Mouse (Mus musculus) heart, postnatal 36 days (tissue): ENCODE measurements around the gene Clasp1. TPM values are rescaled to one million over a fixed set of nuclear protein-coding genes. Genes with fewer than 3 reads are reported as not detected.

Experiments used
- DNase-seq, 2 experiments: peaks; one replicate each; pipeline ENCODE4 v3.0.0; 2021 to 2022
- intact Hi-C: fragments of 180-260 bp; cut with DNase I; formaldehyde crosslinking; loops from one replicate; pipeline ENCODE4 v1.15.1; 2025
- total RNA-seq, 2 experiments: library from RNA; stranded (reverse); gene quantifications; 2 replicates each; pipeline ENCODE4 v1.2.3; 2021

Clasp1 gene
- total RNA-seq, 2 experiments from 2014 or later = 268 to 335 TPM

DNA sequence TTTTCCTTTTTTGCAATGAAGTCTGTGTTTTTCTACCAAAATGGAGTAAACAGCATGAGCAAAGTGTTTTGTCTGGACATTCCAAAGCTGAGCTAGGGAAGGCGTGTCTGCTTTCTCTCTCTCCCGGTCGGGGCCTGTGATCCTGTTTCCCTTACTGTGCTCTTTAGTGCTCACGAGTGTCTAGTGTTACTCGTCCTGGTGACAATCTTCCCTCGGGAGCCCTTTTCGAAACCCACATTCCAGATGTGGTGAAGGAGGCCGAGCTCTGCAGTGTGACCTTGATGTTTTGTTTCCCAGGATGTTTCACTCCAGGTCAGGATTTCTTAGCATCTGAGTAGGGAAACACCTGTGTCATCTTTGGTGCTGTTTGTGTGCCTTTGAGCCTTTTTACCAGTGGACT, 13.7 kb downstream of the Clasp1 start:
- intact Hi-C loops = no loop called here

DNA sequence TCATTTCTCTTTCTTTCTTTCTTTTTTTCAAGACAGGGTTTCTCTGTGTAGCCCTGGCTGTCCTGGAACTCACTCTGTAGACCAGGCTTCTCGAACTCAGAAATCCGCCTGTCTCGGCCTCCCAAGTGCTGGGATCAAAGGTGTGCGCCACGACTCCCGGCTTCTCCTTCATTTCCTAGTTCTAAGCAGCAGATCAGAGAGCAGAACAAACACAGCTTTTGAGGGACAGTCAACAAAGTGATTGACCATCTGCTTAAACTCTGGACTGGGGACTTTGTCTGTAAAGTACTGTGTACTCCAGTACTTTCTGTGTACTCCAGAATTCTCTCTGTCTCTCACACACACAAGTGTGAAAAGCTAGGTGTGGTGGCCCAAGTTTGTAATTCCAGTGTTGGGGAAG, 14.1 kb downstream of the Clasp1 start:
- intact Hi-C loops = no loop called here
- DNase-seq = no peak

More for the DNA sequence above, 13.7 kb downstream of the Clasp1 start:
- no peak for DNase-seq

DNA sequence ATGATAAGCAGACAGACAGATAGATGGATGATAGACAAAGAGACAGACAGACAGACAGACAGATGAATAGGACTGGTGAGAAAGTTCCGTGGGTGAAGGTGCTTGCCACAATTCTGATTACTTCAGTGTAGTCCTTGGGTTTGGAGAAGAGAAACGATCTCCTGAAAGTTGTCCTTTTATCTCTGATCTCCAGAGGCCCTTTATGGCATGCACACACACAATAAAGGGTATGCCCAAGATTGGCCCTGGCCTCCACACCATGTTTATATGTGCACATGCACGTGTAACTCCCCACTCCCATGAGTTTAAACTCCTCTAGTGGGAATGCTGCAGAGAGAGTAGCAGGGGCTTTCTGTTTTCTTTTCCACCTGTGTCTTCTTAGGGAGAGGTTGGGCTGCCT, 14.6 kb downstream of the Clasp1 start:
- DNase-seq = no peak
- intact Hi-C loops = no loop called here

DNA sequence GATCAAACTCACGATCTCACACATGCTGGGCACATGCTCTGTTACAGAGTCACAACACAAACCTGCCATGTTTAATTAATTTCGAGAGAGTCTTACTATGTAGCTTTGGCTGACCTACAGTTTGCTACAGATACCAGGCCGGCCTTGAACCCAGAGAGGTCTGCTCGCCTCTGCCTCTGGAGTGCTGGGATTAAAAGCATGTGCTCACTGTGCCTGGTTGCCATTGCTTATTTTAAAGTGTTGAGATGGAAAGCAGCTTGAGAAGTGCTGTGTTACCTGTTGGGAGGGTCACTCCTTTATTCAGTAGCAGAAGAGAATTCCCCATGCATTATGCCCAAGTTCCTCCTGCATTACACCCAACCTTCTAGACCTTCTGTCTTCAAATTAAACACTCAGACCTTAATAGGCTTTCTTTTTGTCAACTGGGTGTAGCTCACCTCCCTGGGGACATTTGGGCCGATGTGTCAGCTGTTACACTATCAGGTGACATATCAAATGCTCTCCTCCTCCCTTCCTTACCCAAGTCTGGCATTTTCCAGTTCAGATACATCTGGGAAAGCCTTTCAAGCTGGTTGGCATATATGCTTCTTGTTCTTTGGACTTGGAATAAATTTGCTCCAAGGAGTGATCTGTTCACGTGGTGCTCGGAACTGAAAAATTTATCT, 18.9 kb downstream of the Clasp1 start:
- intact Hi-C loops = no loop called here
- DNase-seq = no peak

DNA sequence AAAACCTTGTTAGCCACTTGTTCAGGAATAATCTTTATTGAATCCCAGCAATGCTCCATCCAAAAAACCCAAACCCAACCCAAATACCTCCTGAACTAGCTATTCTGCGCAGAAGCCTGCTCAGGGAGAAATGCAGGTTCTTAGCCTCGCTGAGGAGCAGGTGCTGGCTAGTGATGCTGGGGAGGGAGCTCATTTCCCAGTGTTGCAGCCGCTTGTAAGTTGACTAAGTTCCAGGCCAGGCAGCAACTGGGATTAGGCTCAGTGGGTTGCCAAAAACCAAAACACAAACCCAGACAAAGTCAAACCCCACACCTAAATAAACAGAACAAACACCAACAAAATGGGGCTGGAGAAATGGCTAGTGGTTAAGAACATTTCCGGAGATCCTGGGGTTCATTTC, 20.4 kb downstream of the Clasp1 start:
- intact Hi-C loops = no loop called here
- no peak for DNase-seq

DNA sequence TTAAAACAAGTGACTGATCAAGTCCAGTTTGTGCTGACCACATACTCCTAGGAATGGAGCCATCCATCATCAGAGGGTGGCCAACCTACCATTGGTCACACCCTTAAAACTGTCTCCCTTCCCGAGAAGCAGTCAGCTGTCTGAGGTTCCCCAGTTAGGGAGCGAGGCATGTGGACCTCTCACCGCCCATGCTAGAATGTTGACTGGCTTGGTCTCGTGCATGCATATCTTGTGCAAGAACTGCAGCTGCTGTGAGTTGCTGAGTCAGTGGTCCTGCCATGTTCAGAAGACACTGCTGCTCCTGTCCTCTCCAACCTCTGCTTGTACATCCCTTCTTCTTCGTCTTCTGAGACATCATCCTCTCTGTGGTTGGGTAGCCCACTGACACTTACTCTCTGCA, 22.0 kb downstream of the Clasp1 start:
- no peak for DNase-seq
- intact Hi-C loops = no loop called here

DNA sequence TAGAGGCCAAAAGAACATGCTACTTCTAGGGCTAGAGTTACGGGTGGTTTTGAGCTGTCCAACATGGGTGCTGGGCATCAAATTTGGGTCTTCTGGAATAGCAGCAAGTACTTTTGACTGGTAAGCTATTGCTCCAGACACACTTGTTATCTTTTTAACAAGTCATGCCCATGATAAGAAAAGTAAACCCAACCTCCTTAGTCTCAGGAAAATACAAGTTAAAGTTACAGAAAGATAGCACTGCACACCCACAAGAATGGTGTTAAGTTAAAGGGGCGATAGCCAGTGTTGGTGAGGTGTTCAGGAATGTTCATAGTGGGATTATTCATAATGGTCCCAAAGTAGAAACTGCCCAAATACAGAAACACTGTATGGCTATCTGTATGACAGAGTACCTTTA, 24.3 kb downstream of the Clasp1 start:
- intact Hi-C loops = no loop called here
- DNase-seq = no peak

DNA sequence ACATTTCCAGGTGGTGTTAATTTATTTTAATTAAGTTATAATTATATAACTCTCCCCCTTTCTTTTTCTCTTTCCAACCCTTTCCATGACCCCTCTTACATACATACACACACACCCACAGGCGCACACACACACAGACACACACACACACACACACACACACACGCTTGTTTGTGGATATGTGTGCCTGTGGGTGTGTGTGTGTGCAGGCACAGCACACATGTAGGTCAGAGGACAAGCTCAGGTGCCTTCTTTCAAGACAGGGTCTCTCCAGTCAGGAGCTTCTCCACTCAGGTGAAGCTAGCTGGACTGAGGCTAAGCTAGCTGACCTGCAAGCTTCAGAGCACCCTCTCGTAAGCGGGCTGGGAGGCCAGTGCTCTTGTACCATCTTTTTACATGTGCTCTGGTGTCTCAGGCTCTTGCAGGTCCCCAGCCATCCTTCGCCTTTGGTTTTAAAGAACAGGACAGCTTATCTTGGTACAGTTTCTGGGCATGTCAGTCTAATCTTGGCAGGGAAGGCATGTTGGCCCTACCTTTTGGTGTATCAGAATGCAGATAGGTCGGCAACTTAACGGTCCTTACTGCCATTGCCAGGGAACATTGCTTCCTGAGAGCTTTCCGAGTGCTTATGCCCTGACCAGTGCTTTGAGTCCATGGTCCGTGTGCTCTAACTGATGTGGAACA, 28.3 kb downstream of the Clasp1 start:
- intact Hi-C loops = no loop called here
- DNase-seq = no peak

DNA sequence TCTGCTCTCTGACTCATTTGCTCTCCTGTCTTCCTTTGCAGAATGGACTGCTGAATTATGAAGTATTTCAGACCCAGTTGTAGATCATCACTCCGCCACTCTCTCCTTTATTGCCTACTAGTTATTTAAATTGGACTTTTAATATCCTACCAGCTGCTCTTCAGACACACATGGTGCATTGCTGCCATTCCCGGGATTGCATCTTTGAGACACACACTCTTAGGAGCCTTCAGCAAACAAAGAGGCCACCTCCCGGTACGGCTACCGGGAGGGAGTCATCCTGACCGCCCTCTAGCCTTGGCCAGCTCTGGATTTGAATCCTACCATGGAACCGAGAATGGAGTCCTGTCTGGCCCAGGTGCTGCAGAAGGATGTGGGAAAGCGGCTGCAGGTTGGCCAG, 30.5 kb downstream of the Clasp1 start:
- no peak for DNase-seq
- intact Hi-C loops = no loop called here

DNA sequence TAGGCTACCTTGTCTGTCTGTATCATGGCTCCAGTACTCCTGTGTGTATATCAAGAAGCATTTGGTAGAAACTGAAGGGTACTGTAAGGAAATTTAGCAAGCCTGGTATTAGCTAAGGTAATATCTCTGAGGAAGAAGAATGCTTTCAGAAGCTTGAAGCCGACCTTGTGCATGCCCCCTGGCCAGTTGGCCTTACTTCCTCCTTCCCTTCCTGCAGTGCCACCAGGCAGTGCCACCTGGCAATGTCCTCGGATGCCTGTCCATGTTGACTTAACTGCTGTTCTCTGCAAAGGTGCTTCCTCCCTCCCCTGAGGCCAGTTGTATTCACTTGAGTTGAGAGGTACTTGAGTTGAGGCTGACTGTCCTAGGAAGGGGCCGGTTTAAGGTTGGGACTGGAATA, 32.3 kb downstream of the Clasp1 start:
- no peak for DNase-seq
- intact Hi-C loops = no loop called here

DNA sequence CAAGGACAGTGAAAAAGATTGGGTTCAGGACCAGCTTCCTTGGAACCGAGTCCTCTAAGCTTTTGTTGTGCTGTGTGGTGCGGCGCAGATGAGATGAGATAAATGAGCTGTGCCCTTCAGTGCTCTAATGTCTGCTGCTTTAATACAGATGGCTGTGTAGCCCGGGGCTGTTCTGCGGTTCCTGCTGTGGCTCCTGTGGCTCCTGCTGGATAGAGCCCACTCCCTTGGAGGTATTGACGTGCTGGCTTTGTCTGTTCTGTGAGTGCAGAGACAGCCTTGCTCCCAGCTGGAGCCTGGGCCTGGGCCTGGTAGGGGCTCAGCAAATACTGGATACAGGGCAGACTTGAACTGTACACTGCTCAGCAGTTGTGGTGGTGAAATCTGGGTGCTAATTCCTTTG, 34.0 kb downstream of the Clasp1 start:
- DNase-seq = no peak
- intact Hi-C loops = no loop called here

DNA sequence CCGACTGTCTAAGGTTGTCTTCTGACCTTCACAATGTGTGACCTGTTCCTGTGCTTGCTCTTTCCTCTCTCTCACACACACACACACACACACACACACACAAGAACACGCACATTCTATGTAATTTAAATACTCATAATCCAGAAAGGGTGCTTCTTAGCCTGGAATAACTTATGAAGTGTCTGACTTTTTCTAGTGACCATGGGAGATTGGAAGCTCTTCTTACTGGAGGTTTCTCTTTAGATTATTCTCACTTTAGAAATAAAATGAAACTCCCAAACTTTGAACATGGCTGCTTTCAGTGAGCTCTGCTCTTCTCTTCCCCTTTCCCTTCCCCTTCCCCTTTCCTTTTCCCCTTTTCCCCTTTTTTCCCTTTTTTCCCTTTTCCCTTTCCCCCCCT, 37.1 kb downstream of the Clasp1 start:
- DNase-seq = no peak
- intact Hi-C loops = loop anchor here (5.0 kb wide), 1 partner anchor 34 kb away; no protein-coding TSS in a partner anchor

DNA sequence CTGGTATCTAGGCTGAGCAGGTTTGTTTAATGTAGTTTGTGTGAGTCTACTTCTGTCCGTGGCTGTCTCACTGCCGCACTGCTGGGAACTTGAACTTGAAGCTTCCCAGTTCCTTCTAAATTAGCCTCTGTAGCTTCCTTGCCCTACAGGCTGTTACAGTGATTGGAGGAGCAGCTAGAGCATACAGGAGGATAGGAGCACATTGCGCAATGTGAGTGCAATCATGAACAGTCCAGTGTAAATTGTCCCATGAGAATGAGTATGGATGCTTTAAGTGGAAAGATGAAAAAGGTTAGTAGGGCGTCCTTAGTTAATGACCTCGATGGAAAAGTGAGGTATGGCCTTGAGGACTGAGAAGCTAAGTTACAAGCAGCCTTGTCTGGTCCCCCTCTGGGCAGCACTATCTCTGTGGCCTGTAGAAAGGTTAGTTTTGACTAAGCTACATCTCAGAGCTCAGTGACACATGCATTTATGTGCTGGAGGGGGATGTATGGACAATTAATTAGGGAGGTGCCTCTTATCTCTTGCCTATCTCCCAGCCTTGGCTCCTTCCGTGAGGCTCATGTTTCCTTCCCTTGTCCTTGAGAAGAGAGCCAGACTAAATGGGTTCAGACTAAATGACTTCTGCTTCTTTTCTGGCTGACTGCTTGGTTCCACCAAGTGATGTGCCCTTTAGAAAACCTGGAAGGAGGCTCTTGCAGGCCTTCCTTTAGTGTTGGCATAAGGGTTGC, 39.7 kb downstream of the Clasp1 start:
- intact Hi-C loops = loop anchor here (5.0 kb wide), 1 partner anchor 36 kb away; no protein-coding TSS in a partner anchor
- no peak for DNase-seq

DNA sequence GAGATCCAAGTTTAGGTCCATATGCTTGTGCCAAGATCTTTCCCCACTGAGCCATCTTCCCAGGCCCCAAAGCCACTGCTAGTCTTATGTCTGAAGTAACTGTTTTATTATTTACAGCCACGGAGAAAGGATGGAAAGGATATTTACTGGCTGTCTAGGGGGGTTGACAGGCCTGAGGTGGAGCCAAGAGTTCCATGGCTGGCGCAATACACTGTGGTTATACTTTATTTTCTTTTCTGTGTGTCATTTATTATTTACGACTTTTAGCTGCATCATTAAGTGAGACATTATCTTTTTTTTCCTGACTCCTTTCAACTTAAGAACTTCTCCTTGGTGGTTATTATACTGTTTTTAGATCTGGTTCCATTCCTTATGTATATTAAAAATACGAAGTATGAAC, 42.7 kb downstream of the Clasp1 start:
- intact Hi-C loops = no loop called here
- no peak for DNase-seq

DNA sequence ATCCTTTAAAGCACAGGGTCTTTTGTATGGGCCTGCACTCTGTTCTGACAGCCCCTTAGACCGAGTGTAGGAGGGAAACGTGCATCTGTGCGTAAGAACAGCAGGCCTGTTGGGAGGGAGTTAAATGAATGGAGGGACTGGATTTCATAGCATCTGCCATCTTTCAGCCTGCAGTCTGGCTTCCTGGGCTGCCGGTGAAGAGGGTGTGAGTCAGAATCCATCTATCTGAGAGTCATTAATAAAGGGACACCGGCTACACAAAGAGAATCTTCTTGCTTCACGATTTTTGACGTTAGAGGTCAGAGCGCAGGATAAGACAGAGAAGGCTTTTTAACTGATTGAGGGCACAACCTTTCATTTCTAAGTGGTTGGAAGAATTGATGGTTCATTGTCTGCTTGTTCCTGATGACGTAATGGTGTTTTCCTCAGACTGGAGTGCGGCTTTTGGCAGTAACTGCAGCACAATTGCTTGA, 46.2 kb downstream of the Clasp1 start:
- intact Hi-C loops = no loop called here
- DNase-seq = no peak

DNA sequence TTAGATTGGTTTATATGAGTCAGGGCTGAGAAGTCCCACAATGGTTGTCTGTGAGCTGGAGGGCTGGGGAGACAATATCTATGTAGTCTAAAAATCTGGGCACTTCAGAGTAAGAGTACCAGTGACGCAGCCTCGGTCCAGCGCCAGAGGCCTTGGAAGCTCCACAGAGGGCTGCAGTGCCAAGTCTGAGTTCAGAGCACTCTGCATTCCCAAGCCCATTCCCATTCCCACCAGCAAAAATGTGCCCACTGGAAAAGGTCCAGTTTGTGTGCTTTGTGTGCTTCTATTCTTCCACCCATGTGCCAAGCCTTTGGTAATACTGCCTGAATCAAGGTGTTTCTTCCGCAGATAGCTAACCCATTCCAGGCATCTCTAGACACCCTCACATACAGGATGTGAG, 49.0 kb downstream of the Clasp1 start:
- intact Hi-C loops = no loop called here
- peak in 1 of 2 experiments; percentile 49 for DNase-seq

DNA sequence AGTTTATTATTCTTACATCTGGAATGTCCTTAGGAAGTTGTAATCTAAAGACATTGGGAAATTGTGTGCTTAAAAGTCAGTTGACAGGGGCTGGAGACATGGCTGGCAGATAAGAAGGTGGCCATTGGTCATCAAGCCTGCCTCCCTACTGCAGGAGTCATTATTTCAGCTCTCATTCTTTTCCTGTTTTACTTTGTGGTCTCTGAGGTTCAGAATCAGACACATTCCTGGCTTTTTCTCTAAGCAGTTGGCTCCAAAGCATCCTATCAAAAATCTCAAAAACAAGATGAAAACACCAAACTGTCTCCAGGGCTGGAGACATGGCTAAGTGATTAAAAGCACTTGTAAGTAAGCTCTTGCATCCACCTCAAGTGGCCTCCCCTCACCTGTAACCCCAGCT, 49.5 kb downstream of the Clasp1 start:
- no peak for DNase-seq
- intact Hi-C loops = no loop called here

DNA sequence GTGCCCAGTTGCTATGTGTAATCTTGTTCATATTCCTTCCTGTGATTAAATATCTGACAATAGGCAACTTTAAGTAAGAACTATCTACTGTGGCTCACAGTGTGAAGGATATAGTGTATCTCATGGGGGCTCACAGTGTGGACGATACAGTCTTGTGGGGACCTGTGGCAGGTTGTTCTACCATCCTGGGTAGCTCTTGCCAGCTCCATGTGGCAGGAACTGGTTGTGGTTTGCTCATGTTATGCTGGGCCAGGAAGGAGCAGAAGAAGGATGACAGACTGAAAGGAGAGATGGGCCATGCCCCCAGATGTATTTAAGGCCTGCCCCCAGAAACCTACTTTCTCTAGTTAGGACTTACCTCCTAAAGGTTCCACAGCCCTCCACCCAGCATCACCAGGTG, 51.7 kb downstream of the Clasp1 start:
- intact Hi-C loops = no loop called here
- DNase-seq = no peak

DNA sequence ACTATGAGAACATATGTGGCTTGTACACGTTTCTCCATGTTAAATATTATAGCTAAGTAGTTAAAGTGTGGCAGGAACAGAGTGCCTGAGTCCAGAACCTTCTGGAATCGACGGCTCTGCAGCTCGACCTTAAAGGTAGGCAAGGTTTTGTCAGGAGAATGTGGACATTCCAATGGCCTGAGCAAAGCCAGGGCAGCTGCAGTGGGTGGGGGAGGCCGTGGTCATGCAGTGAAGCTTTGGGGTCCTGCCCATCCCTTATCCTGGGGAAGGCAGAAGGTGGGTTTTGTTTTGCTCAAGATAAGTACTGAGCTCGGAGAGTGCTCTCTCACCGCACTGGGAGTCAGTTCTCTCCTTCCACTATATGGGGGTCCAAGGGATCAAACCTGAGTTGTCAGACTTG, 55.6 kb downstream of the Clasp1 start:
- no peak for DNase-seq
- intact Hi-C loops = no loop called here

DNA sequence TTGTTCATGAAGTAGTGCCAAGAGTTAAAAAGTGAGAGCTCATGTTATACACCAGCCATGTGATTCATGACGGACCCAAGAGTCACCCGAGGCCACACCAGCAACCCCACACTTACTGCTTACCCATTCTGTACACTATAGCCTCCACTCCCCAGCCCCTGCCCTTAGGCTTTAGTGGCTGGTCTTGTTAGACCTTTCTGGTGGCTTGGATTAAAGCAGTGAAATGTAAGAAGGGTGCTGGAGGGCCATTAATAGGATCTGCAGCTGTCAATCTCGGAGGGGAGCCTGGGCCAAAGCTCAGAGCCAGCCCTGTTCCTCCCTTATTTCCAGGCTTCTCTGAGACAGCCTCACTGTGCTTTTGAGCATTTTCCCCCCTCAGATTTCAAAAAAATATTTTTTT, 56.1 kb downstream of the Clasp1 start:
- no peak for DNase-seq
- intact Hi-C loops = no loop called here

DNA sequence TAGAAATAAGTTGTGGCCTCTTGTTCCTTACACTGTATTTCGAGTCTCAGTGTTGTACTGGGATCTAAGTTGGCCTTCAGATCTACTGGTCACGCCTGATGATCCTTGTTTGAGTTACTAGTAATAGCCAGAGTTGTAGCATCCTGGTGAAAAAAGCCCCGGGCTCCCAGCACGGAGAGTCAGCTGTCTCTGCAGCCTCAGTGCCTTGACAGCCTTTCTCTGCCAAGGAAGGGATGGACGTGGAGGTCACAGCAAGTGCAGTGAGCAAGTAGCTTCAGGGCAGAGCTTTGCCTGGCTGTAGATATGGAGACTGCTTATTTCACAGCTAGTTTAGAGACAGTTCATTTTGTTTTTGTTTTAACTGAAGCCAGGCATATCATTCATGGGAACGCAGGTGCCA, 56.6 kb downstream of the Clasp1 start:
- DNase-seq = no peak
- intact Hi-C loops = no loop called here

DNA sequence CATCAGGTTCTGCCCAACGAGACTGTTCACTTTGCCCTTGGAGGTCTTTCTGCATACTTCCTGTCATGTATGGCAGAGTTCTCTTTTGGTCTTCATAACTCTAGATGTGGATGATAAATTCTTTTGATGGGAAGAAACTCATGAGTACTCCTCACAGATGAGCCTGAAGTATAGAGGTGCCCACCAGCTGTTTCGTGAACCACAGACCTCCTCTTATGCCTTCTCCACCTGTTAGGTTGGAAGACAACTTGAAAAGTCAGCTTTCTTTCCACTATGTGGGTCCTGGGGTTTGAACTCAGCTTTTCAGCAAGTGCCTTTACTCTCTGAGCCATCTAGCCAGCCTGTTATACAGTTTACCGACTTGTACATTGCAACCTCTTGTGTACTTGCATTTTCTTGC, 57.1 kb downstream of the Clasp1 start:
- intact Hi-C loops = no loop called here
- no peak for DNase-seq
